Mouse (Mus musculus) forebrain, embryonic 12.5 days (tissue): ENCODE measurements at regions not wholly inside any gene's neighbourhood (a gene's known extent, or its start where the extent isn't known, plus 50 kb on each side); places are given as distances from the start of the nearest gene placed in this dataset.

Experiments used
- ATAC-seq: fragments of 200-750 bp; cut with Nextera tagmentation; 2 replicates; pipeline ENCODE4 v1.8.0; 2017; ENCODE audit warnings: moderate TSS enrichment; ENCODE audit not compliant: low FRiP score
- H3K27ac ChIP-seq: fragments of 300-500 bp; sonication (generic); 2 replicates; pipeline ENCODE4 v1.5.1; 2016; ENCODE audit warnings: mild to moderate bottlenecking
- H3K27me3 ChIP-seq: fragments of 300-500 bp; sonication (generic); 2 replicates; pipeline ENCODE4 v1.6.1; 2016; ENCODE audit warnings: mild to moderate bottlenecking
- H3K36me3 ChIP-seq: fragments of 300-500 bp; sonication (generic); replicated peaks from 2 replicates; pipeline ENCODE4 v1.6.1; 2016; ENCODE audit warnings: mild to moderate bottlenecking
- H3K4me1 ChIP-seq: fragments of 300-500 bp; sonication (generic); 2 replicates; pipeline ENCODE4 v1.6.1; 2016
- H3K4me2 ChIP-seq: fragments of 300-500 bp; sonication (generic); 2 replicates; pipeline ENCODE4 v1.6.1; 2016; ENCODE audit warnings: mild to moderate bottlenecking, moderate library complexity
- H3K4me3 ChIP-seq: fragments of 300-500 bp; sonication (generic); replicated peaks from 2 replicates; pipeline ENCODE4 v1.5.1; 2016; ENCODE audit warnings: mild to moderate bottlenecking
- H3K9ac ChIP-seq: fragments of 300-500 bp; sonication (generic); 2 replicates; pipeline ENCODE4 v1.6.1; 2016; ENCODE audit warnings: mild to moderate bottlenecking
- H3K9me3 ChIP-seq: fragments of 300-500 bp; sonication (generic); 2 replicates; pipeline ENCODE4 v1.6.1; 2016
- WGBS: fragments of 180-500 bp; shearing (Covaris S2); methylation state at CpG from one replicate; pipeline ENCODE4 v1.1.7; 2016; 5-methylcytosine and 5-hydroxymethylcytosine counted together

DNA sequence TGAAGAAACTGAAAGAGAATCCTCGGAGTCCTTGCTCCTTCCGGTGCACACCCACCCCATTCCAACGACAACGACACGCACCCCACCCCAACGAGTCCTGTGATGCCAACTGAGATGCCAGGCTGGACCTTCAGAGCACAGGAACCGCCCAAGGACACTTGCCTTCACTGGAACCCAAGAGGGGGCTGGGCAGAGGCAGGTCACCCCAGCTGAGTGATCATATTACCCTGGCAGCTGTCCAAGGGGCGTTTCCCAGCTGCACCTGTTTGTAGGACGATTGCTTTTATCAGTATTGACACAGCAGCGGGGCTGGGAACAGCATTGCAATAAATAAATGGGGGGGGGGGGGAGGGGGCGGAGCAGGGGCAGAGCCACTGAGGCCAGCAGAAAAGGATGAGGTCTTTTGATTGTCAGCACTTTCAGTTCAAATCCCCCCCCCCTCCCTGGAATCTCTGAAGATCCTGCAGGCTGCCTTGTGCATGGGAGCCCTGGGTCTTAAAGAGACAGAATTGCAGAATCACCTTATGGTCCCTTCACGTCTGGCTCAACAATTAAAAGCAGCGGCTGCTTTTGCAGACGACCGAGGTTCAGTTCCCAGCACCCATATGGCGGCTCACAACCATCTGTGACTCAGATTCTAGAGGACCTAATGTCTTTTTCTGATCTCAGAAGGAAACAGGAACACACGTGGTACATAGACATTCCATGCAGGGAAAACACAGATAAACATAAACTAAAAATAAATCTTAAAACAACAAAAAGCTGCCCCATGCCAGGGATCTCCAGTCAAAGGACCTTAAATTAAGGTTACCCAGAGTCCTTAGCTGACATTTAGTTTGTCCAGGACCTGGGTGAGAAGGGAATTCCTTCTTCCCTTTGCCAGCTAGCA lies 52.0 kb upstream of the Pim1 start:
- no peaks in the 10 kb centered on the region for H3K36me3 ChIP-seq
- peak overlapping the region; percentile 93 for H3K27ac ChIP-seq
- H3K4me2 ChIP-seq, result peak overlapping the region; percentile 24
- no peaks in the 10 kb centered on the region for H3K9me3 ChIP-seq
- peaks cover 29% of the 10 kb centered on the region for H3K4me1 ChIP-seq
- no peak overlapping the region for H3K9ac ChIP-seq
- ATAC-seq, result 0 out of 2 replicates have a peak, but pooled peaks have one; percentile 12
- no peak overlapping the region for H3K4me3 ChIP-seq
- 26% methylated on average over 16 of the region's 17 CpGs for WGBS
- H3K27me3 ChIP-seq, result no peaks in the 10 kb centered on the region

DNA sequence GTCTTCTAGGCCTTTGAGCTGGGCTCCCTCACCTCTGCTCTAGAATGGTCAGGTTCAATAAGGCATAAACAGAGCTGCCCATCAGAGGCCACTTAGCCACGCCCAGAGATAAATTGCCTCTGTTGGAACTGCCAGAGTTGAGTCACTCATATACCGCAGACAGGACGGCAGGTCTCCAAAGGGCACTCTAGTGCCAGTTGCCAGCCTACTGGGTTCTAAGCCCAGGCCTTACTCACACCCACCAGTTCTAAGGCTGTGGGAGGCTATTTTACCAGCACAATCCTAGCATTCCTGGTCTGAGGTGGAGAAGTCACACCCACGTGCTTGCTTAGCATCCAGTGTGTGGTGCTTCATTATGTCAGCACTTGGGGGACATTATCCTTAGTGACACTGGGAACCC lies 50.6 kb upstream of the Pim1 start:
- Histone ChIP-seq H3K9ac (no peak overlapping the region), H3K36me3 (no peaks in the 10 kb centered on the region), H3K4me1 (peaks cover 32% of the 10 kb centered on the region), H3K4me2 (no peak overlapping the region), H3K27ac (0 out of 2 replicates have a peak overlapping the region, but pooled peaks have one; percentile 25), H3K9me3 (no peaks in the 10 kb centered on the region), H3K4me3 (no peak overlapping the region), H3K27me3 (no peaks in the 10 kb centered on the region)
- 85% methylated on average over 4 of the region's 4 CpGs for WGBS
- no peak for ATAC-seq

GRCm38 (mm10) chr17:29440490-29440889 lies 50.1 kb upstream of the Pim1 start:
- Histone ChIP-seq H3K9me3 (no peaks in the 10 kb centered on the region), H3K9ac (no peak overlapping the region), H3K4me2 (no peak overlapping the region), H3K27ac (peak overlapping the region; percentile 25; the same call in 1 of the 2 replicates), H3K27me3 (no peaks in the 10 kb centered on the region), H3K36me3 (no peaks in the 10 kb centered on the region), H3K4me1 (peaks cover 36% of the 10 kb centered on the region), H3K4me3 (no peak overlapping the region)
- ATAC-seq, result no peak
